Mouse (Mus musculus) brain, adult 2 months (tissue): ENCODE data around the gene Smad3.

Experiments
- DNase-seq: peaks from one replicate; pipeline ENCODE4 v3.0.0; 2011; ENCODE audit warnings: low read depth, low spot score

Smad3 gene

GRCm38 (mm10) chr9:63666612-63667372 is 91.0 kb downstream of the Smad3 start:
- no peak for DNase-seq

- peak; percentile 51 for DNase-seq
These were observed 92.8 kb downstream of the Smad3 start for GRCm38 (mm10) chr9:63664792-63665646.

GRCm38 (mm10) chr9:63664300-63664745 is 93.5 kb downstream of the Smad3 start:
- DNase-seq, result no peak

GRCm38 (mm10) chr9:63663222-63663621 is 94.6 kb downstream of the Smad3 start:
- DNase-seq, result no peak

- DNase-seq, result no peak
These were observed 95.0 kb downstream of the Smad3 start for GRCm38 (mm10) chr9:63662759-63663158.

- DNase-seq, result no peak
These were observed 97.1 kb downstream of the Smad3 start for GRCm38 (mm10) chr9:63660691-63661090.

- no peak for DNase-seq
These were observed 97.7 kb downstream of the Smad3 start for GRCm38 (mm10) chr9:63660061-63660460.

GRCm38 (mm10) chr9:63658970-63659371 is 98.8 kb downstream of the Smad3 start:
- peak; percentile 89 for DNase-seq

GRCm38 (mm10) chr9:63658436-63658835 is 99.4 kb downstream of the Smad3 start:
- DNase-seq, result no peak

GRCm38 (mm10) chr9:63657167-63657566 is 100.6 kb downstream of the Smad3 start:
- DNase-seq, result no peak

- no peak for DNase-seq
These were observed 102.7 kb downstream of the Smad3 start for GRCm38 (mm10) chr9:63655092-63655491.

GRCm38 (mm10) chr9:63654575-63654974 is 103.2 kb downstream of the Smad3 start:
- no peak for DNase-seq

- DNase-seq, result no peak
These were observed 104.1 kb downstream of the Smad3 start for GRCm38 (mm10) chr9:63653666-63654065.

- DNase-seq, result no peak
These were observed 106.2 kb downstream of the Smad3 start for GRCm38 (mm10) chr9:63651594-63651993.

- DNase-seq, result peak; percentile 76
These were observed 106.9 kb downstream of the Smad3 start for GRCm38 (mm10) chr9:63650905-63651304.

- peak; percentile 57 for DNase-seq
These were observed 107.8 kb downstream of the Smad3 start for GRCm38 (mm10) chr9:63649841-63650545.

GRCm38 (mm10) chr9:63648520-63648918 is 109.3 kb downstream of the Smad3 start:
- DNase-seq, result peak; percentile 67

GRCm38 (mm10) chr9:63647581-63648519 is 109.9 kb downstream of the Smad3 start:
- DNase-seq, result peak; percentile 64

- DNase-seq, result no peak
These were observed 112.7 kb downstream of the Smad3 start for GRCm38 (mm10) chr9:63645084-63645483.

- no peak for DNase-seq
These were observed 113.8 kb downstream of the Smad3 start for GRCm38 (mm10) chr9:63644011-63644410.
